Mouse (Mus musculus): ENCODE measurements around the gene Polg2. TPM values are rescaled to one million over a fixed set of nuclear protein-coding genes. Genes with fewer than 3 reads are reported as not detected.
A peak's percentile ranks its signal among the peaks of the same experiment; 100 is the strongest.

The Polg2 gene
- polyA plus RNA-seq, 1 experiment from 2014 or later, result 11.4 TPM

- Histone ChIP-seq H3K36me3 (ENCODE audit: control insufficient read depth, insufficient read depth, low read length) (no peaks in the 10 kb centered on the region), H3K4me1 (ENCODE audit: control insufficient read depth, insufficient read depth, low read length) (peaks cover 3% of the 10 kb centered on the region; the same call in 1 of the 2 replicates), H3K9me3 (ENCODE audit: control insufficient read depth, low read length) (no peaks in the 10 kb centered on the region), H3K4me2 (ENCODE audit: low read depth, severe bottlenecking) (no peak overlapping the region), H3K27ac (replicated peaks; ENCODE audit: low read depth, low read length) (no peak overlapping the region), H3K4me3 (ENCODE audit: low read depth, low read length) (no peak overlapping the region), H3K9ac (ENCODE audit: low read length) (no peak overlapping the region), H3K27me3 (ENCODE audit: control insufficient read depth, insufficient read depth, low read length) (no peaks in the 10 kb centered on the region)
- WGBS, result 79% methylated on average over 15 of the region's 15 CpGs
- no peak for ATAC-seq (ENCODE audit: insufficient number of reproducible peaks, low FRiP score, low TSS enrichment, low read depth)
- no peak for DNase-seq (ENCODE audit: low spot score)
These were observed 55.7 kb downstream of the Polg2 start for GRCm38 (mm10) chr11:106723611-106724125.

GRCm38 (mm10) chr11:106722831-106723361, 56.4 kb downstream of the Polg2 start:
- no peak overlapping the region for H3K4me3 ChIP-seq (ENCODE audit: low read depth, low read length)
- no peaks in the 10 kb centered on the region for H3K9me3 ChIP-seq (ENCODE audit: control insufficient read depth, low read length)
- H3K27ac ChIP-seq (replicated peaks; ENCODE audit: low read depth, low read length), result no peak overlapping the region
- 32% methylated on average over 7 of the region's 7 CpGs for WGBS
- no peak overlapping the region for H3K9ac ChIP-seq (ENCODE audit: low read length)
- H3K27me3 ChIP-seq (ENCODE audit: control insufficient read depth, insufficient read depth, low read length), result no peaks in the 10 kb centered on the region
- no peaks in the 10 kb centered on the region for H3K36me3 ChIP-seq (ENCODE audit: control insufficient read depth, insufficient read depth, low read length)
- ATAC-seq (ENCODE audit: insufficient number of reproducible peaks, low FRiP score, low TSS enrichment, low read depth) (no peak), DNase-seq (ENCODE audit: low spot score) (no peak)
- 0 out of 2 replicates have a peak, but pooled peaks cover 3% of the 10 kb centered on the region for H3K4me1 ChIP-seq (ENCODE audit: control insufficient read depth, insufficient read depth, low read length)
- H3K4me2 ChIP-seq (ENCODE audit: low read depth, severe bottlenecking), result no peak overlapping the region

GRCm38 (mm10) chr11:106720379-106720778, 59.0 kb downstream of the Polg2 start:
- Histone ChIP-seq H3K4me2 (ENCODE audit: low read depth, severe bottlenecking) (no peak overlapping the region), H3K27me3 (ENCODE audit: control insufficient read depth, insufficient read depth, low read length) (no peaks in the 10 kb centered on the region), H3K4me3 (ENCODE audit: low read depth, low read length) (no peak overlapping the region), H3K36me3 (ENCODE audit: control insufficient read depth, insufficient read depth, low read length) (no peaks in the 10 kb centered on the region), H3K9ac (ENCODE audit: low read length) (no peak overlapping the region), H3K9me3 (ENCODE audit: control insufficient read depth, low read length) (no peaks in the 10 kb centered on the region), H3K27ac (replicated peaks; ENCODE audit: low read depth, low read length) (no peak overlapping the region), H3K4me1 (ENCODE audit: control insufficient read depth, insufficient read depth, low read length) (no peaks in the 10 kb centered on the region)
- DNase-seq (ENCODE audit: low spot score), result no peak
- WGBS, result 90% methylated on average over 8 of the region's 8 CpGs
- no peak for ATAC-seq (ENCODE audit: insufficient number of reproducible peaks, low FRiP score, low TSS enrichment, low read depth)

Small RNA genes within 50 kb of the gene (microRNA-seq; reads per million reads assigned to microRNA genes)
- gene Gm25994, result not detected
- gene Mir3064, result 9.5 reads per million, percentile 19 among the genes with 10 or more reads in this experiment

Other genes starting within 250 kb of the Polg2 start
- gene Tex2, start 166.1 kb downstream of the Polg2 start, polyA plus RNA-seq (2014; fragmentation: Nextera tagmentation; extraction: Ambion mirVana), result 7.6 and 8.0 TPM in 2 replicates
- 24.8 and 26.0 TPM in 2 replicates for gene Pecam1, start 28.9 kb downstream of the Polg2 start, polyA plus RNA-seq (2014; fragmentation: Nextera tagmentation; extraction: Ambion mirVana)
- gene Milr1, start 28.3 kb downstream of the Polg2 start, polyA plus RNA-seq (2014; fragmentation: Nextera tagmentation; extraction: Ambion mirVana), result 0.89 and 1.4 TPM in 2 replicates
- gene Ddx5, start 9.6 kb upstream of the Polg2 start, polyA plus RNA-seq (2014; fragmentation: Nextera tagmentation; extraction: Ambion mirVana), result 501 and 510 TPM in 2 replicates
- gene Cep95, start 9.7 kb upstream of the Polg2 start, polyA plus RNA-seq (2014; fragmentation: Nextera tagmentation; extraction: Ambion mirVana), result 22.5 and 24.5 TPM in 2 replicates
- 21.2 and 22.5 TPM in 2 replicates for gene Smurf2, start 141.2 kb upstream of the Polg2 start, polyA plus RNA-seq (2014; fragmentation: Nextera tagmentation; extraction: Ambion mirVana)
- gene Kpna2, start 220.0 kb upstream of the Polg2 start, polyA plus RNA-seq (2014; fragmentation: Nextera tagmentation; extraction: Ambion mirVana), result 624 and 640 TPM in 2 replicates
- gene 1810010H24Rik, start 246.1 kb upstream of the Polg2 start, polyA plus RNA-seq (2014; fragmentation: Nextera tagmentation; extraction: Ambion mirVana), result 1.5 TPM in 2 replicates

Data from limb, embryonic 11.5 days (tissue).